Mouse (Mus musculus) brain, embryonic 14.5 days (tissue): ENCODE data around the gene Ttll3. TPM values are rescaled to one million over a fixed set of nuclear protein-coding genes. Genes with fewer than 3 reads are reported as not detected.
A peak's percentile ranks its signal among the peaks of the same experiment; 100 is the strongest.

Source experiments
- DNase-seq: peaks from one replicate; pipeline ENCODE4 v3.0.0-alpha.2; 2011; ENCODE audit warnings: low read depth
- CTCF ChIP-seq: fragments of 200-500 bp; IDR thresholded peaks from 2 replicates; pipeline ENCODE4 v1.5.1; 2012; ENCODE audit warnings: inconsistent platforms, mild to moderate bottlenecking, moderate library complexity, borderline replicate concordance; ENCODE audit not compliant: insufficient read depth, insufficient read length; ENCODE audit errors: extremely low read depth
- POLR2A ChIP-seq: fragments of 200-500 bp; IDR thresholded peaks from 2 replicates; pipeline ENCODE4 v1.6.1; 2012; ENCODE audit warnings: mild to moderate bottlenecking, inconsistent platforms, borderline replicate concordance; ENCODE audit not compliant: poor library complexity, insufficient read depth, insufficient read length, severe bottlenecking; ENCODE audit errors: extremely low read depth
- polyA plus RNA-seq: library from polyadenylated mRNA; depleted of rRNA; stranded (reverse); fragments of >200 nt; gene quantifications from 2 replicates; pipeline ENCODE4 v1.2.3, GENCODE M21; 2012

The Ttll3 gene
- polyA plus RNA-seq, 1 experiment = 23.1 TPM

DNA sequence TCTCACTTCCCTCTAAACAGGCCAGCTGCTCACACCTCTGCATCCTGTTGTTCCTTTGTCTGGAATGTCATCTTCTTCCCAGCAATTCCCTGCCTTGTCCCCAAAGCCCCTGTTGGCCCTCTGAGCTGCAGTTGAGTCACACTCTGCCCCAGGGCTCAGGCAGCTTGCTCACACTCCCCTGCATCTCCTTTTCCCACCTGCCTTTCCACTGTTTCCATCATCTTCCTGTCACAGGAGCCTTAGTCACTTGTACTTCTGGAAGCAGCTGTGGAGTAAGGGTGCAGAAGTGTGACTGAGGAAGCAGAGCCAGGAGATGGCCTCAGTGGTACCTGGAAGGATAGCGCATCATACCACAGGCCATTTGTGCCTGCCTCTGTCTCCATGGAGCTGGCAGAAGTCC is 26.8 kb upstream of the Ttll3 start:
- DNase-seq = no peak
- TF ChIP-seq POLR2A (no peak), CTCF (no peak)

DNA sequence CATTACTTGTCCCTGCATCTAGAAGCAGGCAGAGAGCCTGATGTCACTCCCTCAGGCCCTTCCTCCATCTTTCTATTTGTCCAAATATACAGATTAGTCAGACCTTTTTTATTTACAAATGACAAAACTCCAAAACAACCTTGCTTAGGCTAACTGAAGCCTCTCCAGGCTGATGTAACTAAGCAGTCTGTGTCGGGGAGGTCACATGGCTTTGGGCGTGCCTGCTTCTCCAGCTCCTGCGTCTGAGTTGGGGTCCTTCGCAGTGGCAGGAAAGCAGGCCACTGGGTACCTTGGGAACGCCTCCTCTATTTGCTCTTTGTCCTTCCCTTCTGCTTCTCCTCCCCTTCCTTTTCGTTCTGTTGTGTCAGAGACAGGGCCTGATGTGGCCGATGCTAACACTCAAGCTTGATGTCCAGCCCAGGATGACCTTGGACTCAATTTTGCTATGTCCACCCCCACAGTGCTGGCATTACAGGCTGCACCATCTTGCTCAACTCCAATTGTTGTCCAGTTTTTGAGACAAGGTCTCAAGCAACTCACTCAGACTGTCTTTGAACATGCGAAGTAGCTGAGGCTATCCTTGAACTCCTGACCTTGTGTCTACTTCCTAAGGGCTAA is 24.4 kb upstream of the Ttll3 start:
- TF ChIP-seq CTCF (no peak), POLR2A (no peak)
- DNase-seq = no peak

DNA sequence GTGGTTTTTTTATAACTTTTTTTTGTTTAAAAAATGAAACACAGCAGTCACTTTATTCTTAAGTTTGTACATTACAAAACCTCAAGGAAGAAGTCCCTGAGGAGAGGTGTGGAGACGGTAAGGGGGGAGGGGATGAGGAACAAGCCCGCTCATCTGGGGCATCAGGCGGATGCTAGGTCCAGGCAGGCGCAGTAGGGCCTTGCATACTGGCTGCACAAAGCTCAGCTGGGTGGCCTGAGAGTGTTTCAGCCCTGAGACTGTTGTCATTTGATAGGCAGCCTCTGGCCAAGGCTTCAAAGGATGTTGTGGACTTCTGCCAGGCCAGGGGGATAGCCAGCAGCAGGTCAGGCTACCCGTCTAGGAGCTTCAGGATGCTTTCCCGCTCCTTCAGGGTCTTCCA is 22.4 kb upstream of the Ttll3 start:
- TF ChIP-seq POLR2A = no peak
- no peak for DNase-seq

DNA sequence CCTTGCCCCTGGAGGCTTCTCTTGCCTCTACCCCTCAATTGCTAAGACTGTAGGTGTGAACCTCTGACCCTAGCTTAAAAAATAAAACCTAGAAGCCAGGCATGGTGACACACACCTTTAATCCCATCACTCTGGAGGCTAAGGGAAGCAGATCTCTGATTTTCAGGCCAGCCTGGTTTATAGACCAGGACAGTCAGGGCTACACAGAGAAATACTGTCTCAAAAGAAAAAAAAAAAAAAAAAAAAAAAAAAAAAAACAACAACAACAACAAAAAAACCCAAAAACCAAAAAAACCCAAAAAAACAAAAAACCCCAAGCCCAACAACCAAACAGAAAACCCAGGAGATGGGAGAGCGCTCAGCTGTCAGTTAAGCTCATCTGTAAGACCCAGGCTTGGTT is 21.5 kb upstream of the Ttll3 start:
- no peak for DNase-seq
- TF ChIP-seq POLR2A (no peak), CTCF (no peak)

DNA sequence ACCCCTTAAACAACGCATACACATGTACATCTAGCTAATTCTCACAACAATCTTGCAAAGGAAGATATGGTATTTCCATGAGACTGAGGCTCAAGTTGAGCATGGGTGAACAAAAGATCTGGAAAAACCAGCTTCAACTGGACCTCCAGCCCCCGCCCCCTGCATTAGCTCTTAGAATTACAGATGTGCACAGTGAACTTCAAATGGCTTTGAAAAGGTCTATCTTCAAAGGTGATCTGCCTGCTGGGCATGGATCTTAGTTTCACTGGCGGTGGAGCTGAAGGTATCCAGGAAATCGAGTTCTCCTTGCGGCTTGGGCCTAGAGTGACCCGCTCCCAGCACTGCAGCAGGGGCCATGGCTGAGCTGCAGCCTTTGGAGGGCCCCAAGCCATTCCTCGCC is 20.9 kb upstream of the Ttll3 start:
- DNase-seq = no peak
- TF ChIP-seq POLR2A = no peak
- no peak for TF ChIP-seq CTCF

DNA sequence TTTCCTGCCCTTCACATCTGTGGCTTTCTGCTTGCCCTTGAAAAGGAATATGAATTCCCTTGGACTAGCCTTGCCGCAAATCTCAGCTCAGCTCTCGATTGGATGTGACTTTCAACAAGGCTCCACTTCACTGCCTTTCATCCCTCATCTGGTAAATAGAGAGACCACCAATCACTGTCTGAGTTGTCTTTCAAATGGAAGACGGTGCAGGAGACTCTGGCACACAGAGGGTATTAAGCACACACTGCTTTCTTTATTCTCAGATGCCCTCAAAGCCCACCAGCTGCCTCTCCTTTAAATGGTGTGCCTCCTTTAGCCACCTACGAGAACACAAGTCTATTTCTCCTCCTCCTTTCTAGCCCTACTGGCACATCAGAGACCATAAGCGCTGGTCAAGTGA is 20.5 kb upstream of the Ttll3 start:
- TF ChIP-seq POLR2A (no peak), CTCF (no peak)
- no peak for DNase-seq

DNA sequence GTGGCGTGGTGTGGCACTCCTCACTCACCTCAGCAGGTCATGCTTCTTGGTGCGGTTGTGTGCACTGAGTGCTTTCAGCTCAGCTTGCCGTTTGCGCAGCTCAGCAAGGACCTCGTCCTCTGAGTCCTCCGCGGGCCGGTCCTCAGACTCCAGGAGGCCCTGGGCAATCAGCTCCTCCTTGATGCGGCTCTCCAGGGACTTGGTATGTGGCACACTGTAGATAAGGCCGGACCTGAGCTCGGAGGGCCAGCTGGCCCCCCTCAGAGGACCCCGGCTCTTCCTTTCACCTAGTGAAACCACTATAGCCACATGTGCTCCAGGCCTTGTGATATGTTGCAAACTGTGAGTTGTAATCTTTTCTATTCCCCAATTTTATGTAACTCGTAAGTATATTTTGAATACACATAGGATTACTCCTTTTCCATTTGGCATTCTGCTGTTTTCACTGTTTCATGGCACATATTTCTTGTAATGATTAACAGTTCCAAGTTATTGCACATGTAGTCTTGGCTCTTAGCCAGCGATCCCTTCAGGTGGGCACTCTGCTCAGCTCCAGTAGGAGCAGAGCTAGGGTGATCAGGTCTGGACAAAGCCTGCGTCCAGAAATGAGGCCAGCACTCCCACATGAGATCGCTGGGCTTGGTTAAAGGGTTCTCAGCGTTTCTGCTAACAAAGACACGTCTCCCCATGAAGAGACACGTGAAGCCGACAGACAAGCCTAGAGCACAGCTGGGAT is 18.7 kb upstream of the Ttll3 start:
- DNase-seq = no peak
- TF ChIP-seq CTCF = no peak
- no peak for TF ChIP-seq POLR2A

DNA sequence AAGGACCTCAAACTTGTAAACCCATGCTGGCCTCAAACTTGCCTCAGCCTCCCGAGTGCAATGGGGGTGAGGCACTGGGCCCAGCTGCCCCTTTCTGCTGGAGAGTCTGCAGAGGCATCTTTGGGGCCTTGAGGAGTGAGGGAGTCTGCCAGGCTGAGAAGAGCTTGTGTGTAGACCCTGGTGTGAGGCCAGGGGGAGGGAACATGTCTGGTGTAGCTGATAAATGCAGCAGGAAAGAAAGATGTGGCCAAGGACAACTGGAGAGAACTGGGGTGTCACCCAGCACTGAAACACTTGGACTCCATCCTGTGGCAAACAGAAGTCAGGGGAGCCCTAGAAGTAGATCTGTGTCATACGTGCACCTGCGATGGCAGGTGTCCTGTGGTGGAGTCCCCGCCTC is 15.6 kb upstream of the Ttll3 start:
- DNase-seq = no peak
- TF ChIP-seq POLR2A (no peak), CTCF (no peak)

DNA sequence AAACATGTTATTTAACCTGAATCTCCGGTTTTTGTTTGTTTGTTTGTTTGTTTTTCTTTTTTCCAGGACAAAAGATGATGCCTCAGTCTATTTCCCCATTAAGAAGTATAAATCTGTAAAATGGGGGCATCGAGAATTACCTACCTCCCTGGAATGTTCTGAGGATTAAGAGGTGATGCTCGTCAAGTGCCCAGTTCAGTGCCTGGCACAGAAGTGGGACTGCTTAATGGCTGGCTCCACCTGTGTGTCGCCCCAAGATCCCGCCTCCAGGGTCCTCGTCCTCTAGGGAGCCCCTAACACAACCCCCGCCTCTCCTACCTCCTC is 11.9 kb upstream of the Ttll3 start:
- no peak for DNase-seq
- TF ChIP-seq CTCF (no peak), POLR2A (no peak)

DNA sequence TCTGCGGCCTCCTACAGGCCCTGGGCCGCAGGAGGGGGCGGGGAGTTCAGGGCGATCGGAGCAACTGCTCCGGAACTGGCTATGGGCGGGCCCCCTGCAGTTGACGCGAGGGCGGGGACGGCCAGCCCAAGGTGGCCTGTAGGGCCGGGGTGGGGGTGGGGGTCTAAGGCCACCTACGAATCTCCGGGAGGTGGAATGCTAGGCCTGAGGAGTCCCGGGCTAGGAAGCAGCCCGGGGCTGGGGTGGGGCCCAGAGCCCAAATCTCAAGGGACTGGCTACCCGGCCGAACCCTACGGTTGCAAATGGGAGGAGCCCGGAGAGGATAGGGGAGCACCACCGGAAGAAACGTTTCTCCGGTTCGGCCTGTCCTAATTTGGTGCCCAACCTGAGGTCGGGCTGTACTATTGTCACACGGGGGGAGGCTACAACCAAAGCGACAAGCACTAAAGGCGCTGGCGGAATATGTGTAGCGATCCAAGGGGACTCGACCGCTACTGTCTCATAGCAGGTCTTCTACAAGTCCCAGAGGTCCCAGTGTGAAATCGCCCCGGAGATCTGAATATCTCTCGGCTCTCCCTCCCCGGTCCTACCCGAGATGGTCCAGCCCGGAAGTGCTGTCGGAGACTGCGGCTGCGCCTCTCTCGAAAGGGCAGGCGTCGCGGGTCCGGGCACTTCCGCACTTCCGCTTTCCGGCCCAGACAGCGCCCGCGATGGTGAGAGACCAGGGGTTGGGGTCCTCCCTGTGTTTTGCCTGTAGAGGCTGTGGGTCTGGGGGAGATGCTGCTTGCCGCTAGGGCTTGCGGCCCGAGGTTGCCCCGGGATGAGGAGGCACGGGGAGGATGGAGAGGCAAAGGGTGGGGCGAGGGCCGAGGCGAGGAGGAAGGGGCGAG is 11.3 kb upstream of the Ttll3 start, which contains the start of the genes Tada3 and Arpc4:
Tada3 (minus strand) TSS at position 388 of the 890 bp plus-strand sequence.
Arpc4 (plus strand) TSS at position 620 of the 890 bp plus-strand sequence.
- no peak for TF ChIP-seq CTCF
- TF ChIP-seq POLR2A = peak; percentile 49; the same call in 1 of the 2 replicates

DNA sequence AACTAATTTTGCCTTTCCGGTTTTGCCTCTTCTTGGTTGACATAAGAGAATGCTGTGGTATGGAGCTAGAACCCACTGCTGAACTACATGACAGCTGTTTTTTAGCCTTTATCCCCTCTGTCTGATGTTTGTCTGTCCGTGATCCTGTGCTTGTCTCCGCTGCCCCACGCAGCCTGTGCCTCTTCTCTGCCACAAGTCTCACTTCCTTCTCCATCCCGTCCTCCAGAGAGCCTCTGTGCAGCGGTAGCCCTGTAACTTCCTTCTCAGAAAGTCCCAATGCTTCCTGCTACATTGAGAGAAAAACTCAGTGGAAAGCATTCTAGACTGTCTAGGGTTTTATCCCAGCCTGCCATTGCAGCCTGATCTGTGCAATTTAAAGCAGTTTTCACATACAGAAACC is 9.8 kb upstream of the Ttll3 start:
- DNase-seq = no peak
- no peak for TF ChIP-seq POLR2A
- no peak for TF ChIP-seq CTCF

More for the DNA sequence above, 11.3 kb upstream of the Ttll3 start, which contains the start of the genes Tada3 and Arpc4:
- DNase-seq = peak; percentile 97
